Mouse (Mus musculus) embryonic facial prominence, embryonic 13.5 days (tissue): ENCODE measurements around the gene Cpeb2. TPM values are rescaled to one million over a fixed set of nuclear protein-coding genes. Genes with fewer than 3 reads are reported as not detected.

Experiments
- ATAC-seq: fragments of 200-750 bp; cut with Nextera tagmentation; 2 replicates; pipeline ENCODE4 v1.8.0; 2017; ENCODE audit warnings: low read depth; ENCODE audit not compliant: insufficient number of reproducible peaks, insufficient read depth, low FRiP score, low TSS enrichment
- H3K27ac ChIP-seq: fragments of 300-500 bp; sonication (generic); 2 replicates; pipeline ENCODE4 v1.5.1; 2015; ENCODE audit warnings: moderate library complexity, mild to moderate bottlenecking, inconsistent platforms
- H3K27me3 ChIP-seq: fragments of 300-500 bp; sonication (generic); 2 replicates; pipeline ENCODE4 v1.6.1; 2015; ENCODE audit warnings: mild to moderate bottlenecking, inconsistent platforms
- H3K36me3 ChIP-seq: fragments of 300-500 bp; sonication (generic); 2 replicates; pipeline ENCODE4 v1.6.1; 2015; ENCODE audit warnings: mild to moderate bottlenecking, inconsistent platforms
- H3K4me1 ChIP-seq: fragments of 300-500 bp; sonication (generic); 2 replicates; pipeline ENCODE4 v1.6.1; 2015; ENCODE audit warnings: inconsistent platforms
- H3K4me2 ChIP-seq: fragments of 300-500 bp; sonication (generic); 2 replicates; pipeline ENCODE4 v1.6.1; 2015; ENCODE audit warnings: moderate library complexity, mild to moderate bottlenecking, inconsistent platforms
- H3K4me3 ChIP-seq: fragments of 300-500 bp; sonication (generic); 2 replicates; pipeline ENCODE4 v1.5.1; 2015; ENCODE audit warnings: mild to moderate bottlenecking, inconsistent platforms
- H3K9ac ChIP-seq: fragments of 300-500 bp; sonication (generic); 2 replicates; pipeline ENCODE4 v1.6.1; 2015; ENCODE audit warnings: mild to moderate bottlenecking, inconsistent platforms
- H3K9me3 ChIP-seq: fragments of 300-500 bp; sonication (generic); 2 replicates; pipeline ENCODE4 v1.6.1; 2016; ENCODE audit warnings: inconsistent platforms
- WGBS: fragments of 180-500 bp; shearing (Covaris S2); methylation state at CpG from one replicate; pipeline ENCODE4 v1.1.7; 2015; ENCODE audit warnings: mixed read lengths; 5-methylcytosine and 5-hydroxymethylcytosine counted together
- polyA plus RNA-seq: library from polyadenylated mRNA; unstranded; fragments of >200 nt; fragmentation: Nextera tagmentation; extraction: Ambion mirVana; gene quantifications from 2 replicates; pipeline ENCODE4 v1.2.1, GENCODE M21; 2015

Cpeb2 gene
- polyA plus RNA-seq: 2.0 and 2.2 TPM in 2 replicates

GRCm38 (mm10) chr5:43232480-43233315 lies at the start of gene Cpeb2:
Cpeb2 (plus strand) TSS chr5:43233170.
- H3K4me1 ChIP-seq: peaks cover 13% of the 10 kb centered on the region
- H3K27me3 ChIP-seq: peaks cover 30% of the 10 kb centered on the region
- no peaks in the 10 kb centered on the region for H3K9me3 ChIP-seq
- peak; percentile 88 for ATAC-seq
- H3K4me3 ChIP-seq: peak within 1 kb of the TSS; percentile 81
- peak within 1 kb of the TSS; percentile 93 for H3K27ac ChIP-seq
- H3K4me2 ChIP-seq: peak within 1 kb of the TSS; percentile 95
- WGBS: under 1% methylated on average over 60 of the region's 89 CpGs
- H3K9ac ChIP-seq: peak within 1 kb of the TSS; percentile 87
- H3K36me3 ChIP-seq: no peaks in the 10 kb centered on the region

GRCm38 (mm10) chr5:43183556-43183955 lies 49.4 kb upstream of the Cpeb2 start:
- no peak overlapping the region for H3K4me3 ChIP-seq
- no peaks in the 10 kb centered on the region for H3K27me3 ChIP-seq
- H3K9me3 ChIP-seq: no peaks in the 10 kb centered on the region
- ATAC-seq: no peak
- H3K9ac ChIP-seq: no peak overlapping the region
- H3K4me1 ChIP-seq: no peaks in the 10 kb centered on the region
- H3K36me3 ChIP-seq: no peaks in the 10 kb centered on the region
- H3K27ac ChIP-seq: no peak overlapping the region
- no peak overlapping the region for H3K4me2 ChIP-seq

GRCm38 (mm10) chr5:43184834-43185233 lies 48.1 kb upstream of the Cpeb2 start:
- 65% methylated on average over 3 of the region's 3 CpGs for WGBS
- Histone ChIP-seq H3K4me2 (no peak overlapping the region), H3K36me3 (no peaks in the 10 kb centered on the region), H3K9ac (no peak overlapping the region), H3K9me3 (no peaks in the 10 kb centered on the region), H3K27me3 (no peaks in the 10 kb centered on the region), H3K27ac (no peak overlapping the region), H3K4me1 (no peaks in the 10 kb centered on the region), H3K4me3 (no peak overlapping the region)
- no peak for ATAC-seq

GRCm38 (mm10) chr5:43185478-43185877 lies 47.5 kb upstream of the Cpeb2 start:
- Histone ChIP-seq H3K4me3 (no peak overlapping the region), H3K4me1 (no peaks in the 10 kb centered on the region), H3K9ac (no peak overlapping the region), H3K9me3 (no peaks in the 10 kb centered on the region), H3K36me3 (no peaks in the 10 kb centered on the region), H3K27me3 (no peaks in the 10 kb centered on the region), H3K27ac (no peak overlapping the region), H3K4me2 (no peak overlapping the region)
- no peak for ATAC-seq
- 85% methylated on average over 3 of the region's 3 CpGs for WGBS

GRCm38 (mm10) chr5:43200686-43201085 lies 32.3 kb upstream of the Cpeb2 start:
- H3K27ac ChIP-seq: no peak overlapping the region
- no peaks in the 10 kb centered on the region for H3K36me3 ChIP-seq
- WGBS: 86% methylated on average over 4 of the region's 4 CpGs
- no peak overlapping the region for H3K9ac ChIP-seq
- no peak overlapping the region for H3K4me3 ChIP-seq
- ATAC-seq: no peak
- H3K27me3 ChIP-seq: no peaks in the 10 kb centered on the region
- no peaks in the 10 kb centered on the region for H3K9me3 ChIP-seq
- no peak overlapping the region for H3K4me2 ChIP-seq
- H3K4me1 ChIP-seq: no peaks in the 10 kb centered on the region

GRCm38 (mm10) chr5:43206495-43207053 lies 26.4 kb upstream of the Cpeb2 start:
- Histone ChIP-seq H3K4me1 (no peaks in the 10 kb centered on the region), H3K27ac (no peak overlapping the region), H3K9me3 (no peaks in the 10 kb centered on the region), H3K9ac (no peak overlapping the region), H3K27me3 (no peaks in the 10 kb centered on the region), H3K4me2 (no peak overlapping the region), H3K4me3 (no peak overlapping the region), H3K36me3 (no peaks in the 10 kb centered on the region)
- WGBS: 89% methylated on average over 6 of the region's 6 CpGs
- no peak for ATAC-seq

GRCm38 (mm10) chr5:43217468-43217867 lies 15.5 kb upstream of the Cpeb2 start:
- no peak for ATAC-seq
- 38% methylated on average over 4 of the region's 4 CpGs for WGBS
- no peaks in the 10 kb centered on the region for H3K4me1 ChIP-seq
- H3K27ac ChIP-seq: no peak overlapping the region
- H3K27me3 ChIP-seq: no peaks in the 10 kb centered on the region
- no peak overlapping the region for H3K9ac ChIP-seq
- no peak overlapping the region for H3K4me2 ChIP-seq
- no peaks in the 10 kb centered on the region for H3K9me3 ChIP-seq
- no peak overlapping the region for H3K4me3 ChIP-seq
- no peaks in the 10 kb centered on the region for H3K36me3 ChIP-seq

- H3K36me3 ChIP-seq: no peaks in the 10 kb centered on the region
- H3K4me1 ChIP-seq: no peaks in the 10 kb centered on the region
- H3K9me3 ChIP-seq: no peaks in the 10 kb centered on the region
- 60% methylated on average over 10 of the region's 10 CpGs for WGBS
- H3K9ac ChIP-seq: no peak overlapping the region
- no peak for ATAC-seq
- no peak overlapping the region for H3K4me3 ChIP-seq
- H3K27ac ChIP-seq: no peak overlapping the region
- H3K27me3 ChIP-seq: no peaks in the 10 kb centered on the region
- H3K4me2 ChIP-seq: no peak overlapping the region
These were observed 14.8 kb upstream of the Cpeb2 start for GRCm38 (mm10) chr5:43217987-43218846.

- Histone ChIP-seq H3K4me2 (no peak overlapping the region), H3K36me3 (no peaks in the 10 kb centered on the region), H3K9ac (no peak overlapping the region), H3K27me3 (no peaks in the 10 kb centered on the region), H3K9me3 (no peaks in the 10 kb centered on the region), H3K4me3 (no peak overlapping the region), H3K27ac (no peak overlapping the region), H3K4me1 (no peaks in the 10 kb centered on the region)
- no peak for ATAC-seq
- WGBS: 37% methylated on average over 1 of the region's 1 CpGs
These were observed 14.2 kb upstream of the Cpeb2 start for GRCm38 (mm10) chr5:43218847-43219132.

- Histone ChIP-seq H3K4me2 (no peak overlapping the region), H3K36me3 (no peaks in the 10 kb centered on the region), H3K4me1 (no peaks in the 10 kb centered on the region), H3K9me3 (no peaks in the 10 kb centered on the region), H3K9ac (no peak overlapping the region), H3K4me3 (no peak overlapping the region), H3K27ac (no peak overlapping the region), H3K27me3 (no peaks in the 10 kb centered on the region)
- no peak for ATAC-seq
- WGBS: 77% methylated on average over 4 of the region's 4 CpGs
These were observed 9.6 kb upstream of the Cpeb2 start for GRCm38 (mm10) chr5:43223359-43223758.

GRCm38 (mm10) chr5:43224245-43224644 lies 8.7 kb upstream of the Cpeb2 start:
- Histone ChIP-seq H3K4me2 (no peak overlapping the region), H3K4me1 (no peaks in the 10 kb centered on the region), H3K9me3 (no peaks in the 10 kb centered on the region), H3K27ac (no peak overlapping the region), H3K36me3 (no peaks in the 10 kb centered on the region), H3K4me3 (no peak overlapping the region), H3K27me3 (no peaks in the 10 kb centered on the region), H3K9ac (no peak overlapping the region)
- ATAC-seq: no peak
- 72% methylated on average over 3 of the region's 3 CpGs for WGBS

- no peak for ATAC-seq
- Histone ChIP-seq H3K9ac (no peak overlapping the region), H3K27me3 (peaks cover 10% of the 10 kb centered on the region), H3K9me3 (no peaks in the 10 kb centered on the region), H3K4me1 (no peaks in the 10 kb centered on the region), H3K27ac (no peak overlapping the region), H3K4me3 (no peak overlapping the region), H3K4me2 (no peak overlapping the region), H3K36me3 (no peaks in the 10 kb centered on the region)
These were observed 6.8 kb upstream of the Cpeb2 start for GRCm38 (mm10) chr5:43226160-43226559.
